Mouse (Mus musculus) embryonic facial prominence, embryonic 11.5 days (tissue): ENCODE results near the gene Kcnh3. TPM values are rescaled to one million over a fixed set of nuclear protein-coding genes. Genes with fewer than 3 reads are reported as not detected.

Source experiments
- ATAC-seq: fragments of 200-750 bp; cut with Nextera tagmentation; replicated peaks from 2 replicates; pipeline ENCODE4 v1.8.0; 2017; ENCODE audit warnings: low read depth; ENCODE audit not compliant: insufficient number of reproducible peaks, low FRiP score, low TSS enrichment
- DNase-seq: peaks from one replicate; pipeline ENCODE4 v3.0.0-alpha.2; 2015; ENCODE audit warnings: low spot score
- H3K27ac ChIP-seq: fragments of 300-500 bp; sonication (generic); replicated peaks from 2 replicates; pipeline ENCODE4 v1.5.1; 2014; ENCODE audit warnings: mild to moderate bottlenecking, low read depth, low read length, control low read depth
- H3K27me3 ChIP-seq: fragments of 300-500 bp; sonication (generic); 2 replicates; pipeline ENCODE4 v1.6.1; 2014; ENCODE audit warnings: mild to moderate bottlenecking, low read length, moderate library complexity, mixed read lengths; ENCODE audit not compliant: control insufficient read depth, insufficient read depth
- H3K36me3 ChIP-seq: fragments of 300-500 bp; sonication (generic); replicated peaks from 2 replicates; pipeline ENCODE4 v1.6.1; 2014; ENCODE audit warnings: low read depth, mild to moderate bottlenecking, low read length, moderate library complexity, mixed read lengths; ENCODE audit not compliant: control insufficient read depth, insufficient read depth
- H3K4me1 ChIP-seq: fragments of 300-500 bp; sonication (generic); 2 replicates; pipeline ENCODE4 v1.6.1; 2014; ENCODE audit warnings: low read length, mixed read lengths; ENCODE audit not compliant: control insufficient read depth, insufficient read depth
- H3K4me2 ChIP-seq: fragments of 300-500 bp; sonication (generic); 2 replicates; pipeline ENCODE4 v1.6.1; 2014; ENCODE audit warnings: low read depth, mild to moderate bottlenecking, control low read depth, low read length, moderate library complexity
- H3K4me3 ChIP-seq: fragments of 300-500 bp; sonication (generic); 2 replicates; pipeline ENCODE4 v1.5.1; 2014; ENCODE audit warnings: low read depth, low read length, control low read depth
- H3K9ac ChIP-seq: fragments of 300-500 bp; sonication (generic); replicated peaks from 2 replicates; pipeline ENCODE4 v1.6.1; 2014; ENCODE audit warnings: mild to moderate bottlenecking, control low read depth, low read length
- H3K9me3 ChIP-seq: fragments of 300-500 bp; sonication (generic); replicated peaks from 2 replicates; pipeline ENCODE4 v1.6.1; 2016; ENCODE audit warnings: mild to moderate bottlenecking, low read length, inconsistent platforms, mixed read lengths; ENCODE audit not compliant: control insufficient read depth
- WGBS: fragments of 180-500 bp; shearing (Covaris S2); extraction: QIAGEN DNeasy Blood & Tissue Kit; methylation state at CpG from one replicate; pipeline ENCODE4 v1.1.7; 2014; 5-methylcytosine and 5-hydroxymethylcytosine counted together
- polyA plus RNA-seq: library from polyadenylated mRNA; unstranded; fragments of >200 nt; fragmentation: Nextera tagmentation; extraction: Ambion mirVana; gene quantifications from 2 replicates; pipeline ENCODE4 v1.2.1, GENCODE M21; 2014

The Kcnh3 gene
- polyA plus RNA-seq, 1 experiment from 2014 or later = 0.25 TPM

DNA sequence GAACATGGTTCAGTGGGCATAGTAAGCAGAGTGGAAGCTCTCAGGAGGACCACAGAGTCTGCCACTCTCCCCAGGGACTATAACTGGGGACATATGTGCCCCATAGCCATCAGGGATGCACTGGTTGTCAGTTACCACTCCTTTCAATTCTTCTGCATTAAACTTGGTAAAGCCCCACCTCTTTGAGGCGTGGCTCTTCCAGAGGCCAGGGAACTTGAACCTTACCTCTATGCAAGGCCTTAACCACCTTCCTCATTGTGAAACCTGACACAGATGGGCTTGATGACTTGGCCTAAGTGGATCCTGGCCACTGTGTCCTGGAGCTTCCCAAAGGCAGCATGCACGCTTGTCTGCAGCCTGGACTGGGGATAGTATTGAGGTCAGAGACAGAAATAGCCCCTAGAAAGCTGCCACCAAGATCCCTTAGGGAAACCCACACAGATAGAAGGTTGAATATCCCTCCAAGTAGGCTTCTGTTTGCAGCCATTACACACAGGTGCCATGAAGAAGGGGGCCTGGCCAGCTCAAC, 29.9 kb downstream of the Kcnh3 start:
- H3K27ac ChIP-seq = no peak overlapping the region
- H3K9me3 ChIP-seq = no peaks in the 10 kb centered on the region
- 79% methylated on average over 2 of the region's 2 CpGs for WGBS
- H3K4me3 ChIP-seq = no peak overlapping the region
- no peak for ATAC-seq
- H3K36me3 ChIP-seq = no peaks in the 10 kb centered on the region
- no peak for DNase-seq
- no peak overlapping the region for H3K9ac ChIP-seq
- H3K27me3 ChIP-seq = no peaks in the 10 kb centered on the region
- H3K4me1 ChIP-seq = no peaks in the 10 kb centered on the region; the same call in 1 of the 2 replicates
- H3K4me2 ChIP-seq = no peak overlapping the region

DNA sequence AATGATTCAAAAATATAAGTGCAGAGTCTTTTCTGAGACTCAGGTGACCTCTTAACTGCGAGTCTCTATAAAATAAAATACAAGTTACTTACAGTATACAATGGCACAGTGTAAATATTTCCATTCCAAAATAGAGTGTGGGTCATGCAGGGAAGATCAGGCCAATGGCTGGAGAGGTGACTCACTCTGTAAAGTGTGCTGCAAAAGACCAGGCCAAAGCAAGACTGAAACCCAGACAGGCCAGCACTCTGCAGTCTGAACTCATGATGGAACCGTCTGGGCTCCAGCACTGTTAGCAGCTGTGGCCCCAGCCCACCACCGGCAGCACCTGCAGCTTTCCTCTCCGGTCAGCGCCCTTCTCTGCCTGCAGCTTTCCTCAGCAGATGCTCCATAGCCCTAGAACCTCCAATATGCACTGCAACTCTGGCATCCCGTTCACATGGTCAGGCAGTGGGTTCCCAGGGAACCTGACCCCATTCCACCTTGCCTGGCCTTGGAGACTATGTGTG, 30.6 kb downstream of the Kcnh3 start:
- DNase-seq (no peak), ATAC-seq (no peak)
- H3K4me2 ChIP-seq = no peak overlapping the region
- no peaks in the 10 kb centered on the region for H3K27me3 ChIP-seq
- no peaks in the 10 kb centered on the region for H3K36me3 ChIP-seq
- no peaks in the 10 kb centered on the region for H3K9me3 ChIP-seq
- H3K9ac ChIP-seq = no peak overlapping the region
- H3K27ac ChIP-seq = no peak overlapping the region
- no peaks in the 10 kb centered on the region; the same call in 1 of the 2 replicates for H3K4me1 ChIP-seq
- H3K4me3 ChIP-seq = no peak overlapping the region
- WGBS = 88% methylated on average over 6 of the region's 6 CpGs

DNA sequence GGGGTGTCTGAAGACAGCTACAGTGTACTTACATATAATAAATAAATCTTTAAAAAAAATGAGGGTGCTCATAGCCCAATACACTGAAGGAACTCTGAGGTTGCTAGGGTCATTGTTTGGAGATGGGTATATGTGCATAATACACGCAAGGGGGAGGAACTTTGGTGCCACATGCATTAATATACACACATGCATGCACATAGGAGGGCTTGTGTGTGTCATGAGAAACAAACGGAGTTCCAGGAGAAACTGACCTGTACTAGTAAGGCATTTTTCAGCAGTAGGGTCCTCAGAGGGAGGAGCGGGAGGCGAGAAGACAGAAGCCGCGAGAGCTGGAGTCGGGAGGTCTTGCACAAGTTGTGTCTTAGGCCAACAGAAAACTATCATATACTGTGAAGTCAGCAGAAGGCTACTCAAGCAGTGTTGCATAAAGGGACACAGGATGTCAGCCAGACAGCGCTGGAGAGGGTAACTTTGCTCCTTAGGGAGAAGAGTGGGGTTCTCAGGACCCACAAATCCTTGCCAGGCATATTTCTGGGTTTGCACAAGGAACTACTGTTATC, 34.6 kb downstream of the Kcnh3 start:
- 63% methylated on average over 8 of the region's 8 CpGs for WGBS
- H3K4me2 ChIP-seq = no peak overlapping the region; the same call in 1 of the 2 replicates
- DNase-seq (no peak), ATAC-seq (peak; percentile 68)
- no peak overlapping the region for H3K27ac ChIP-seq
- no peak overlapping the region for H3K9ac ChIP-seq
- no peaks in the 10 kb centered on the region for H3K27me3 ChIP-seq
- no peaks in the 10 kb centered on the region for H3K9me3 ChIP-seq
- no peaks in the 10 kb centered on the region for H3K36me3 ChIP-seq
- no peaks in the 10 kb centered on the region for H3K4me1 ChIP-seq
- H3K4me3 ChIP-seq = no peak overlapping the region

DNA sequence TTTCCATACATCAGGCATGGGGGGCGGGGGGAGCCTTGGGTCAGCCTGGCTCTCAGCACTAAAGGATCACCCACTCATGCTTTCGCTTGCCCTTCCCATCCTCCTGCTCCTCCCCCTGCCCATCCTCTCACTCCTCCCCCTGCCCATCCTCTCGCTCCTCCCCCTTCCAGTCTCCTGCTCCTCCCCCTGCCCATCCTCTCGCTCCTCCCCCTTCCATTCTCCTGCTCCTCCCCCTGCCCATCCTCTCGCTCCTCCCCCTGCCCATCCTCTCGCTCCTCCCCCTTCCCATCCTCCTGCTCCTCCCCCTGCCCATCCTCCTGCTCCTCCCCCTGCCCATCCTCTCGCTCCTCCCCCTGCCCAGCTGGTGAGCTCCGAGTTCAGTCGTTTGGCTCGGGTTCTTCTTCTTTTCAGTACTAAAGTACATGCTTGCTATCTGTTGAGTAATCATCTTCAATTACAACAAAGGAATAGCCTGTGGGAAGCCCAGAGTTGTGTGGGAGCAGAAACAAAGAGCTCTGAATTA, 35.1 kb downstream of the Kcnh3 start:
- H3K4me3 ChIP-seq = no peak overlapping the region
- ATAC-seq = no peak
- H3K27me3 ChIP-seq = no peaks in the 10 kb centered on the region

DNA sequence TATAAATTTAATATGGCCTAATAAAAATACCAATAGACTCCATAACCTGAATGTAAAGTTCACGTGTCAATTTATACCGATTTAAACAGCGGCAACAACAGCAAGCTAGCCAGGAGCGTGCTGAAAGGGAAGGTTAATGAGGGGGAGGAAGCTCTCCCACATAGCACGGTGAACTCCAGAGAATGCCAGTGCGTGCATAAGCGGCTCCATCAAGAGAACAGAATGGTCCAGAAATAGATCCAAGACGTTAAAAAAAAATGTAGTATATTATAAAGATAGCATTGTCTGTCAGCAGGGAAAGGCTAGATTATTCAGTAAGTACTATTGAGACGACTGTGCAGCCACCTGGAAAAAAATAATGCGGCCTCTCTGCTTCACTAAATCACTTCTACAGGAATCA, 38.0 kb downstream of the Kcnh3 start:
- Histone ChIP-seq H3K9me3 (no peaks in the 10 kb centered on the region), H3K36me3 (no peaks in the 10 kb centered on the region), H3K4me2 (no peak overlapping the region), H3K4me3 (no peak overlapping the region), H3K27ac (no peak overlapping the region), H3K9ac (no peak overlapping the region), H3K4me1 (no peaks in the 10 kb centered on the region; the same call in 1 of the 2 replicates), H3K27me3 (no peaks in the 10 kb centered on the region)
- ATAC-seq = no peak
- no peak for DNase-seq
- 70% methylated on average over 10 of the region's 10 CpGs for WGBS

More for the DNA sequence above, 35.1 kb downstream of the Kcnh3 start:
- Histone ChIP-seq H3K9ac (no peak overlapping the region), H3K27ac (no peak overlapping the region), H3K4me1 (no peaks in the 10 kb centered on the region), H3K36me3 (no peaks in the 10 kb centered on the region), H3K9me3 (no peaks in the 10 kb centered on the region), H3K4me2 (no peak overlapping the region; the same call in 1 of the 2 replicates)
- DNase-seq = peak; percentile 77
- 2% methylated on average over 9 of the region's 10 CpGs for WGBS

DNA sequence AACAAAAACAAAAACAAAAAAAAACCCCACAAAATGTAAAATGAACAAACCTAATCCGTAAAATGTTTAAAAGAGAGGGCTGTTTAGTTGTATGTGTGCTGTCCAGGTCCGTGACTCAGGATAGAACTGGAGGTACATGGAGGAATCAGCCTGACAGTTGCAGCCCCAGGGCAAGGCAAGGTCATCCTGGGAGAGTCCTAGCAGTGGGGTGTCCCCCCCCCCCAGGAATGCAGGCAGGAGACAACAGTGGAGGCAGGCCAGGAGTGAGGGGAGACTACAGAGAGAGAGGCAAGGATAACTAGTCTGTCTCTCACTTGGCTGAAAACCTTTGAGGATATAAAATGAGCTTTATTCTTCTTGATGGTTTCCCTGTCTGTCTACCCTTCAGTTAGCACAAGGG, 39.7 kb downstream of the Kcnh3 start:
- Histone ChIP-seq H3K4me2 (no peak overlapping the region), H3K4me3 (no peak overlapping the region), H3K4me1 (no peaks in the 10 kb centered on the region; the same call in 1 of the 2 replicates), H3K27ac (no peak overlapping the region), H3K9ac (no peak overlapping the region), H3K27me3 (no peaks in the 10 kb centered on the region), H3K9me3 (no peaks in the 10 kb centered on the region), H3K36me3 (no peaks in the 10 kb centered on the region)
- DNase-seq (no peak), ATAC-seq (no peak)
- 47% methylated on average over 2 of the region's 2 CpGs for WGBS

DNA sequence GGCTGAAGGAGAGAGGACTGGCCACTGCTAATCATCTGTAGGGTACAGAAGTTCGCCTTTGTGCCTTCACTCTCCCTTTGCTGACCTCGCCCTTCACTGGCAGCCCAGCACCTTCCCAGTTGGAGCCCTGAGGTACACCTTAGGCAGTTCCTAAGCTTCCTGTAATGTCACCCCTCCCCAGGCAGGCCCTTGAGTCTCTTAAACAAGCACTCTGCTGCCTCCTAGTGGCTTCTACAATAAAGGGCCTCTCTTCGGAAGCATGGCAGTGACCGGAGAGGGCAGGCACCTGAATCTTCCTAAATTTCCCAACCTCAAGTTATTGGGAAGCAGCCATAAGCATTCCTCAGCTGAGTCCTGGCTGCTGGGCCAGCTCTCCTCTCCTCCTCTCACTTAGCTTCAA, 41.0 kb downstream of the Kcnh3 start:
- H3K36me3 ChIP-seq = no peaks in the 10 kb centered on the region
- no peak overlapping the region for H3K4me3 ChIP-seq
- no peaks in the 10 kb centered on the region for H3K27me3 ChIP-seq
- H3K4me2 ChIP-seq = no peak overlapping the region
- WGBS = 15% methylated on average over 4 of the region's 4 CpGs
- DNase-seq (peak; percentile 89), ATAC-seq (0 out of 2 replicates have a peak, but pooled peaks have one; percentile 14)
- H3K9me3 ChIP-seq = no peaks in the 10 kb centered on the region
- H3K4me1 ChIP-seq = no peaks in the 10 kb centered on the region; the same call in 1 of the 2 replicates
- no peak overlapping the region for H3K27ac ChIP-seq
- H3K9ac ChIP-seq = no peak overlapping the region

DNA sequence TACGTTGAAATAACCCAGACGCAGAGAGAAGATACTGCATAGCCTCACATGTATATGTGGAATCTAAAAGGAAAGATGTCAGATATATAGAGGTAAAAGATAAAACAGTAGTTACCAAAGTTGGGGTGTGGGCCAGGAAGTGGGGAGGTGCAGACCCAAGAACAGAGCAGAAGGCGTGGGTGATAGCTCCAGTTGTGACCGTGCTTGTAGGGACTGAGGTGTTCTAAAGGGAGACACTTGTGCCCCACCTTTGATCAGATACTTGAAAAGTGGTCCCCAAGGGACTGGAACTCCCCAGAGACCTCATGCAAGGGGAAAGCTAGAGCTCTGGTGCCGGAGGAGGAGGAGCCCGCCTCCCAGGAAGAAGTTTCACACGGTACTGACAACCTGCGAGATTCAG, 51.4 kb downstream of the Kcnh3 start:
- Histone ChIP-seq H3K4me3 (no peak overlapping the region), H3K27me3 (no peaks in the 10 kb centered on the region), H3K4me1 (no peaks in the 10 kb centered on the region), H3K27ac (no peak overlapping the region), H3K9me3 (no peaks in the 10 kb centered on the region), H3K4me2 (no peak overlapping the region), H3K36me3 (no peaks in the 10 kb centered on the region), H3K9ac (no peak overlapping the region)
- DNase-seq (no peak), ATAC-seq (no peak)
- 81% methylated on average over 8 of the region's 8 CpGs for WGBS
